Mouse (Mus musculus) midbrain, embryonic 16.5 days (tissue): Measurements from ENCODE around the gene B3gnt3. TPM values are rescaled to one million over a fixed set of nuclear protein-coding genes. Genes with fewer than 3 reads are reported as not detected.
"Not testable (repeated sequence)": the region's sequence is repeated elsewhere in the genome, so short reads cannot be mapped to it uniquely, and the experiment has no call there.

Experiments used
- ATAC-seq: fragments of 200-750 bp; cut with Nextera tagmentation; 2 replicates; pipeline ENCODE4 v1.8.0; 2017; ENCODE audit warnings: moderate TSS enrichment
- H3K27ac ChIP-seq: fragments of 300-500 bp; sonication (generic); 2 replicates; pipeline ENCODE4 v1.5.1; 2014; ENCODE audit warnings: mild to moderate bottlenecking, low read length, mixed read lengths
- H3K27me3 ChIP-seq: fragments of 300-500 bp; sonication (generic); 2 replicates; pipeline ENCODE4 v1.6.1; 2014; ENCODE audit warnings: low read depth, low read length, mixed read lengths; ENCODE audit not compliant: control insufficient read depth, insufficient read depth
- H3K36me3 ChIP-seq: fragments of 300-500 bp; sonication (generic); 2 replicates; pipeline ENCODE4 v1.6.1; 2014; ENCODE audit warnings: mild to moderate bottlenecking, low read length, moderate library complexity, mixed read lengths; ENCODE audit not compliant: control insufficient read depth, insufficient read depth
- H3K4me1 ChIP-seq: fragments of 300-500 bp; sonication (generic); 2 replicates; pipeline ENCODE4 v1.6.1; 2014; ENCODE audit warnings: mild to moderate bottlenecking, low read length, mixed read lengths; ENCODE audit not compliant: control insufficient read depth, insufficient read depth
- H3K4me2 ChIP-seq: fragments of 300-500 bp; sonication (generic); 2 replicates; pipeline ENCODE4 v1.6.1; 2014; ENCODE audit warnings: mild to moderate bottlenecking, low read length, mixed read lengths
- H3K4me3 ChIP-seq: fragments of 300-500 bp; sonication (generic); 2 replicates; pipeline ENCODE4 v1.5.1; 2014; ENCODE audit warnings: low read depth, mild to moderate bottlenecking, low read length, moderate library complexity, mixed read lengths
- H3K9ac ChIP-seq: fragments of 300-500 bp; sonication (generic); 2 replicates; pipeline ENCODE4 v1.6.1; 2014; ENCODE audit warnings: low read depth, low read length, mixed read lengths
- H3K9me3 ChIP-seq: fragments of 300-500 bp; sonication (generic); replicated peaks from 2 replicates; pipeline ENCODE4 v1.6.1; 2014; ENCODE audit warnings: mild to moderate bottlenecking, low read length, mixed read lengths; ENCODE audit not compliant: control insufficient read depth, poor library complexity, severe bottlenecking
- WGBS: fragments of 180-500 bp; shearing (Covaris S2); extraction: QIAGEN DNeasy Blood & Tissue Kit; methylation state at CpG from one replicate; pipeline ENCODE4 v1.1.7; 2014; 5-methylcytosine and 5-hydroxymethylcytosine counted together
- polyA plus RNA-seq: library from polyadenylated mRNA; unstranded; fragments of >200 nt; fragmentation: Nextera tagmentation; extraction: Ambion mirVana; gene quantifications from 2 replicates; pipeline ENCODE4 v1.2.1, GENCODE M21; 2015

The B3gnt3 gene
- 0.20 and 0.50 TPM in 2 replicates for polyA plus RNA-seq

DNA sequence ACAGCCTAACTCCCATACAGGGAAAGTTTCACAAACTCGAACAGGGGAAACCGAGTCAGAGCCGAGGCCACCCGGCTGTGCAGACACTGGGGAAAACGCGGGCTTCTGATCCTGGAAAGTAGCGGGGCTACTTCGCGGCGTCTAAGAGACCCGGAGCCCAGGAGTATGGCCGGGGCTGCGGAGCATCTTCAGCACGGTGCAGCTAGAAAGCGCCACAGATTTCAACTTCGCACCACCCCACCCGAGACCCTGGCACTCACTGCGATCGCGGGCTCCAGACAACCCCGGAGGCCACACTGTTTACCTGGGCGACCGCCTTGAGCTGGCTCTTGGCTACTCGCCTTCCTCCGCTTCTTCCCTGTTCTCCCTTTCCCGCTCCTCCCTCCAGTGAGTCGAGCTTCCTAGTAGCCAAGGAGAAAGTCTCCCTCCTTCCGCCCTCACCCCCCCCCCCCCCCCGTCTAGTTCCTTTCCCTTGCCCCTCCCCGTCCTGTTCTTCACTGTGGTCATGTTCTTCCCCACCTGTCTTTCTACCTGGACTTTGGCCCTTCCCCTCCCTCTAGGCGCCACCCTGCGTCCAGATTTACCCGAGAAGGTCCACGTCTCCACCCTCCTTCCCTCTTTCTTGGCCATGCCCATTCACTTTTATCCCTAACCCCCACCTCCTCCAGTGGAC lies at the start of gene B3gnt3:
Gene B3gnt3, minus strand, starts transcription at position 376 of the 673 bp plus-strand sequence.
- Histone ChIP-seq H3K27me3 (peaks cover 26% of the 10 kb centered on the region), H3K4me1 (no peaks in the 10 kb centered on the region), H3K4me3 (no peak within 1 kb of the TSS), H3K9me3 (no peaks in the 10 kb centered on the region), H3K9ac (no peak within 1 kb of the TSS), H3K27ac (no peak within 1 kb of the TSS), H3K36me3 (no peaks in the 10 kb centered on the region), H3K4me2 (0 out of 2 replicates have a peak within 1 kb of the TSS, but pooled peaks have one; percentile 7)
- ATAC-seq, result no peak
- 17% methylated on average over 32 of the region's 34 CpGs for WGBS

DNA sequence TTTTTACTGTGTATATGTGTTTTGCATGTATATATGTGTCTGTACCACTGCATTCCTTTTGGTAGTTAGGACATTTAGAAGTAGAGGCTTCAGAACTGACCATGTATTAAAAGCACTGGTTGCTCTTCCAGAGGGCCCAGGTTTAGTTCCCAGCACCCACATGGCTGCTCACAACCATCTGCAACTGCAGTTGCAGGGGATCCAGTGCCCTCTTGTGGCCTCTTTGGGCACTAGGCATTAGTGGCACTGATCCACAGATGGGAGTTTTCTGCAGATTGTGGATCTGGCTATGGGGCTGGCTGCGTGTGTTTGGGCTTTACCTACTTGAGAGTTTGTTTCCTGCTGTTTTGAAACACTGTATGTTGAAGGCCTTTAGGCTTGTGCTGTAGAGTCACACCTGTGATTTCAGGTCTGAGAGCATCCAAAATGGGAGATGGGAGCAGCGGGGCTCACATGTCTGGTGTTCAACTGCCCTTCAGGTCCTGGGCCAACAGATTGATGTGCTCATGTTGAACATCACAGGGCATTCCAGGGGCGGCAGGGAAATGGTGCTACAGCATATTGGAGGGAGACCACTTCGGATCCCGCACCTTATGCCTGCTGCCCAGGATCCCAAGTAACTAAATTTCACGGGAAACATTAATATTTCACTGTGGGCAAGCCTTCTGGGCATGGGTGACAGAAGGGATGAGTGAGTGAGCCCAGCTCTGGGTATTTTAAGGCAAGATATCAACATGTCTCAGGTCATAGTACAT lies 47.9 kb upstream of the B3gnt3 start:
- not testable (repeated sequence) for H3K4me1 ChIP-seq, H3K36me3 ChIP-seq, H3K9ac ChIP-seq, H3K4me2 ChIP-seq, ATAC-seq, H3K9me3 ChIP-seq, H3K27me3 ChIP-seq, H3K27ac ChIP-seq, H3K4me3 ChIP-seq
- 79% methylated on average over 6 of the region's 6 CpGs for WGBS

DNA sequence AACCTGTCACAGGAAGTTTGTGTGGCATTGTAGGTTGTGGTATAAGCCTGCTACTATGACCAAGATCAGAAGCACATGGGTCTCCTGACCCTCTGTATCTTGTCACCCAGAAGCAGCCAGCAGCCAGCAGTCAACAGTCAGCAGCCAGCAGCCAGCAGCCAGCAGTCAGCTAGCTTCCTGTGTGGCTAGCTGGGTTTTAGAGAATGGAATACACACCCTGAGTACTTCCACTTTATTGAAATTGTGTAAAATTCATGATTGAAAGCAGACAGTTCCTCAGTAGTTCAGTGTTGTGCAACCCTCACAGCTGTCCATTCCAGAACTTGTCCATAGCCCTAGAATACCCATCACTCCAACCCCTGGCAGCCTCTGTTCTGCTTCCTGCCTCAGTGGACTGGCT lies 45.5 kb upstream of the B3gnt3 start:
- not testable (repeated sequence) for H3K36me3 ChIP-seq, H3K9me3 ChIP-seq, ATAC-seq, H3K4me3 ChIP-seq, H3K27ac ChIP-seq, H3K4me1 ChIP-seq, H3K9ac ChIP-seq, H3K4me2 ChIP-seq, H3K27me3 ChIP-seq

DNA sequence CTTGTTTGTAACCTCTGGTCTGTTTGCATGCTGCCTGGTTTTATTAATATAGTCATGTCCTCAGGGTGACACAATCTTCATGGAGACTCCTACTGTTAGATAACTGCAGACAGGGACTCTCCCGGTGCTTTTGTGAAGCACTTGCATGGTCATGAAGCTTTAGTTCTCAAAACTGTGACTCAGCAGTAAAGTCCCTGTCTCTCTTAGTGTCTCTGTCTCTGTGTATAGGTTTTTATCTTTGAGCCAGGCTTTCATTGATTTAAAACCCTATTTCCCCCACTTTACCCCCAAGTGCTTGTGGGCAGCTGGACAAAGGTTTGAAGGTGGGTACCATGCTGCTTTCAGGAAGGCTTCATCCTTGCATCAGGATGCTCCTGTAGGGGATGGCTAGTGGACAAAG lies 43.7 kb upstream of the B3gnt3 start:
- no peaks in the 10 kb centered on the region for H3K9me3 ChIP-seq
- no peak overlapping the region for H3K4me2 ChIP-seq
- 0 out of 2 replicates have a peak, but pooled peaks cover 3% of the 10 kb centered on the region for H3K4me1 ChIP-seq
- 79% methylated on average over 1 of the region's 1 CpGs for WGBS
- H3K27me3 ChIP-seq, result peaks cover 3% of the 10 kb centered on the region; the same call in 1 of the 2 replicates
- no peak overlapping the region for H3K27ac ChIP-seq
- ATAC-seq, result no peak
- H3K36me3 ChIP-seq, result no peaks in the 10 kb centered on the region
- no peak overlapping the region for H3K9ac ChIP-seq
- no peak overlapping the region for H3K4me3 ChIP-seq

DNA sequence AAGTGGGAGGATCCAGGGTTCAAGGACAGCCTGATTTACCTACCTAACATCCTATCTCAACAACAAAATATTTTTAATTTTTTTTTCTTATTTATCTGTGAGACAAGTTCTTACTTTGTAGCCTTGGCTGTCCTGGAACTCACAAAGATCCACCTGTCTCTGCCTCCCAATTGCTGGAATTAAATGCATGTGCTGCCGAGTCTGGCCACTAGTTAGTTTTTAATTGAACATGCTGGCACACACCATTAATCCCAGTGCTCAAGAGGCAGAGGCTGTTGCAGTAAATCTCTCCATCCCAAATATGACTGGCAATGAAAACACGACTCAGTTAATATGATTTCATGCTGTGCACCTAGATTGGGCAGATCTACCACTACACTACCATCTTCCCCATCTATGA lies 41.2 kb upstream of the B3gnt3 start:
- H3K9me3 ChIP-seq, result no peaks in the 10 kb centered on the region
- H3K9ac ChIP-seq, result no peak overlapping the region
- H3K4me1 ChIP-seq, result 0 out of 2 replicates have a peak, but pooled peaks cover 3% of the 10 kb centered on the region
- no peak overlapping the region for H3K4me3 ChIP-seq
- ATAC-seq, result no peak
- H3K27ac ChIP-seq, result no peak overlapping the region
- H3K27me3 ChIP-seq, result peaks cover 3% of the 10 kb centered on the region; the same call in 1 of the 2 replicates
- no peak overlapping the region for H3K4me2 ChIP-seq
- H3K36me3 ChIP-seq, result no peaks in the 10 kb centered on the region
- WGBS, result 64% methylated on average over 2 of the region's 2 CpGs

DNA sequence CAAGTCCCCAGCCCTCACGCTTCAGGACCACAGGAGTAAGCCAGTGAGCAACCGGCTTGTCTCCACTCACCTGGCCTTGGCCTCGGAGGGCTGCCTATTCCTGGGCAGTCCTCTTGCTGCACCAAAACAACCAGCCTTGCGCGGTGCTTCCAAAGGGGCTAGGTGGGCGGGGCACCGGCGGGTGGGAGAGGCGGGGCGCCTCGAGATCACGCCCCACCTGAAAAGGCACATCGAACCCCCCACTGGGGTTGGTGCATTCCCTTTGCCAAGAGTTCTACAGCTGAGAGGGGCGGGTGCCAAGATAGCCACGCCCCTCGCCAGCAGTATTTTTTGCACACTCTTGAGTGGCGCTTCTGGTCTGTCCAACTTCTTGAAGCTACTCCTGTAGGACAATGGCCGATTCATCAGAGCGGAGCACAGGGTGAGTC lies 40.1 kb upstream of the B3gnt3 start:
- Histone ChIP-seq H3K4me3 (peak overlapping the region; percentile 34), H3K36me3 (no peaks in the 10 kb centered on the region), H3K4me2 (peak overlapping the region; percentile 69), H3K4me1 (0 out of 2 replicates have a peak, but pooled peaks cover 3% of the 10 kb centered on the region), H3K9ac (peak overlapping the region; percentile 34; the same call in 1 of the 2 replicates), H3K27ac (no peak overlapping the region), H3K9me3 (no peaks in the 10 kb centered on the region), H3K27me3 (peaks cover 3% of the 10 kb centered on the region; the same call in 1 of the 2 replicates)
- WGBS, result 3% methylated on average over 19 of the region's 19 CpGs
- ATAC-seq, result peak; percentile 37

DNA sequence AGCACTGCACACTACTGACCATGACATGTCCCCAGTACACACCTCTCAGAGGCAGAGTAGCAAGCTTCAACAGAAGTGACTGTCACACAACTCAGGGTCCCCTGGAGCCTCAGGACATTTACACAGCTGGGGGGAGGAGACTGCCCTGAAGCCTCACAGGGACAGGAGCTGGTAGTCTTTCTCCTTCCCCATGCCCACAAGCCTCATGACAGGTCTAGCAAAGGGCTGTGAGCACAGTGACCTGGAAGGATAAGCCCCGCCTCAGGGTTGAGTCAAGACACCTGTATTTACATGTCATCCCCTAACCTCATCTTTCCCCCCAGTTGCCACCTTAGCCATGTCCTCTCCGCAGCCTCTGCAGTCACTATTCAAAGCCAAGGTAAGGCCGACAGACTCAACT lies 39.6 kb upstream of the B3gnt3 start:
- peak overlapping the region; percentile 69 for H3K4me2 ChIP-seq
- H3K27me3 ChIP-seq, result peaks cover 3% of the 10 kb centered on the region; the same call in 1 of the 2 replicates
- 38% methylated on average over 3 of the region's 3 CpGs for WGBS
- H3K27ac ChIP-seq, result no peak overlapping the region
- peak overlapping the region; percentile 34; the same call in 1 of the 2 replicates for H3K4me3 ChIP-seq
- peak overlapping the region; percentile 34; the same call in 1 of the 2 replicates for H3K9ac ChIP-seq
- H3K4me1 ChIP-seq, result 0 out of 2 replicates have a peak, but pooled peaks cover 3% of the 10 kb centered on the region
- no peaks in the 10 kb centered on the region for H3K36me3 ChIP-seq
- peak; percentile 18; the same call in 1 of the 2 replicates for ATAC-seq
- no peaks in the 10 kb centered on the region for H3K9me3 ChIP-seq

DNA sequence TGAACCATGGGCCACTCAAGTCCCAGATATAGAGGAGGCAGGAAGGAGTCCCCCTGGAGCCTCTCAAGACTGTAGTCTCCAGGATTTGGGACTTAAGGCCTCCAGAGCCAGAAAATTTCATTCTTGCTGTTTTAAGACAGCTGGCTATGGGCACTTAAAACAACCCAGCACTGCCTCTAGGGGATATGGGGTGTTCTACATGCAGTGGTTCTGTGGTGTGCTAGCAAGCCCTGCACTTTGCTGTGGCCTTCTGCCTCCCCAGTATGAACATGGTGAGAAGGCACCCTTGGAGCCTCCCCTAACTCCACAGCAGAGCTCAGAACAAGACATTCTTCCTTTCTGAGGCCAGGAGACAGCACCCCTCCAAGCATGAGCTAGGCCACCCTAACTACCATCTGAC lies 36.7 kb upstream of the B3gnt3 start:
- H3K4me1 ChIP-seq, H3K4me3 ChIP-seq, H3K36me3 ChIP-seq, H3K9me3 ChIP-seq, H3K9ac ChIP-seq, H3K27me3 ChIP-seq, ATAC-seq, H3K4me2 ChIP-seq, H3K27ac ChIP-seq: not testable (repeated sequence)
